Mouse (Mus musculus): ENCODE results near the gene Zfp961.
"Not testable (repeated sequence)": the region's sequence is repeated elsewhere in the genome, so short reads cannot be mapped to it uniquely, and the experiment has no call there.

Zfp961 gene

DNA sequence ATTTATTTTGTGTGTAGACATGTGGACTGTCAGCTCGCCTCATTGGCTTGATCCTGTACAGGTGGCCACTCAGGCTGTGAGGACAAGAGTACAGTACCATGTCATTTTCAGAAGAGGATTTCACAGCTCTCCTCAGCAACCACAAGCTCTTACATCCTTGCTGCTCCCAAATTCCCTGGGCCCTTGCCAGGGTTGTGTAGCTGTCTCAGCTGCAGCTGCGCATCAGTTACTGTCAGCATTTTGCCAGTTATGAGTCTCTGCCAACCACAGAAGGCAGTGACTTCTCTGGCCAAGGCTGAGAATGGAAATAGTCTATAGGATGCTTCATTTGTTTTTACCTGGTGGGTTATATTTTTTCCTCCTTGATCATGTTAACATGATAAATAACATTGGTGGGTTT, 67.3 kb downstream of the Zfp961 start:
- no peak for DNase-seq (ENCODE audit: low read depth)

DNA sequence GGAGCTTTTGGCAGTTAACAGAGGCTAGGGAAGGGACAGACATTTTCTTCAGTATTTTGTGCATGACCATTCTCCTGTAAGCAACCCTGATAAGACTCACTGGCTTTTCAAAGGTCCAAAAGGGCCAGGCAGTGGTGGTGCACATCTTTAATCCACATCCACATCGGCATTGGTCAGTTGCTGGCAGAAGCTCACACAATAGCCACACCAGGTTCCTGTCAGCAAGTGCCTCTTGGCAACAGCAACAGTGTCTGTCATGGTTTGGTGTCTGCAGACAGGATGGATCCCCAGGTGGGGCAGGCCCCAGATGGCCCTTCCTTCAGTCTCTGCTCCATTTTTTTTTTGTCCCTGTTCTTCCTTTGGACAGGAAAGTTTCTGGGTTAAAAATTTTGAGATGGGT, 68.2 kb downstream of the Zfp961 start:
- DNase-seq (ENCODE audit: low read depth): not testable (repeated sequence)

DNA sequence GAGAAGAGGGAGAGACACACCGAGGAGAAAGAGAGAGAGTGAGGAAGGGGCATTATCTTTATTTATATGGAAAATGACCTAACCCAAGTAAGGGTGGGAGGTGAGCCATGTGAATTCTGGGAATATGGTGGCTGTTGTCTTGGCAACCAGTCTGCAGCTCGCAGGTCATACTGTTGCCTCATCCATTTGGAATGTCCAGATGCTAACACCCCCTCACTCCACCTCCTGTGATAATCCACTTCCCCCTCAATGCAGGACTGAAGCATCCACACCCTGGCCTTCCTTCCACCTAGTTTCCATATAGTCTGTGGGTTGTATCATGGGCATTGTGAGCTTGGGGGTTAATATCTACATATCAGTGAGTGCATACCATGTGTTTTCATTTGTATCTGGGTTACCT, 69.0 kb downstream of the Zfp961 start:
- DNase-seq (ENCODE audit: low read depth): no peak

DNA sequence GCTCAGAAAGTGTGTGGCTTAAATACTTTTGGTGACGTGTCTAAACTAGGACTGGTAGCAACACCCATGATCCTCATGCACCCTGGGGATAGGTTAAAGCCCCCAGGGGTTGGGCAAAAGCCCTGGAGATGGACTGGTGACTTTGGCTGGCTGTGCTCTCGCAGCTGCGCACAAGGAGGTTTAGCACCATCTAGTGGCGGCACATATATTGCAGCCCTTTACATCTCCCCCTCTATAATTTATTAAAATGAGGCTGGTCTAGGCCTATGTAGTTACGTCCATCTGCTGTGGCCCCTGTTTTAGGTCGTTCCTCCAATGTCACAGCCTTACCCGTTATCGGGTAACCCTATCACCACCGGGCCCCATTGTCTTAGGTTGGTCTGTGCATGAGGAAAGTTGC, 74.0 kb downstream of the Zfp961 start:
- DNase-seq (ENCODE audit: low read depth): not testable (repeated sequence)

DNA sequence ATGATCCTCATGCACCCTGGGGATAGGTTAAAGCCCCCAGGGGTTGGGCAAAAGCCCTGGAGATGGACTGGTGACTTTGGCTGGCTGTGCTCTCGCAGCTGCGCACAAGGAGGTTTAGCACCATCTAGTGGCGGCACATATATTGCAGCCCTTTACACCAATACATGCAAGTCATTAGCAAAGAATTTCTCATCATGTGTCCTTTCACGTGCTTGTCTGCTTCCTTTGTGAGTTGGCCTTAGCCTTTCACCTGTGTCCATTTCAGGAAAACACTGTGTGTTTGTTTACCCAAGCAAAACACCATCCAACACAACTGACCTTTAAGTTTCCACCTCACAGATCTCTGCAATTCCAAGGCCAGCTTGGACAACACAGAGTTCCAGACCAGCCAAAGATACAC, 82.1 kb downstream of the Zfp961 start:
- DNase-seq (ENCODE audit: low read depth): not testable (repeated sequence)

DNA sequence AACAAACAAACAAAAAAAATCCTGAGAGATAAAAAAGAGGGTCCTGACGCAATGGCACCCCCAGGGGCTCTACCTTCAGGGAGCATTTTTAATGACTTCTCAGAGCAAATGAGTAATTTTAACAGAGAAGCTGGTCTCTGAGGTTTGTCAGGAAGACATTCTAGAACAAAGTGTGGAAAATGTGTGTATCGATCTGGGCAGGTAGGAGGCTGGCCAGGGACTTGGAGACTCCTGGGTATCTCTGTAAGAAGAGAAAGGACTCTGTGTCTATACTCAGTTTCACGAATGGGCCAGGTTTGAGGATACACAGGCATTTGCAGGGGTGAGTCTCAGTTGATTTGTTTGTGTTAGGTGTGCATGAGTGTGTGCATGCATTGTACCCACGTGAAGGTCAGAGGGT, 90.1 kb downstream of the Zfp961 start, which contains the start of gene Olfr372:
Gene Olfr372 (plus strand): TSS at position 301 of the 400 bp plus-strand sequence.
- not testable (repeated sequence) for DNase-seq (ENCODE audit: low read depth)

DNA sequence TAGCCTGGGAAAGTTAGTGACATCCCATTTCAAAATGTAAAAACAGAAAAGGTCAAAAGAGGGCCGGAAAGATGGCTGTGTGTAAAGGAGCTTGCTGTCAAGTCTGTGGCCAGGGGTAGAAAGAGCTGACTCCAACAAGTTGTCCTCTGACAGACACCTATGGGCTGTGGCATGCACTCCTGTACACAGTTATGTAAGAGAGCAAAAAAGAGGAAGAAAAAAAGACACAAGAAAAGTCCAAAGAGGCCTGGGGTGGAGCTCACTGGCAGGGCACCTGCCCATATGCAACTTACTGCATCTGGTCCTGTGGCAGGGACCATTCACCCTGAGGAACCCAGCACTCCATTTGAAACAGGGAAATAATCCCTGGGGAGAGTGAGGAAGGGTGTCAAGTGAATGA, 91.7 kb downstream of the Zfp961 start:
- no peak for DNase-seq (ENCODE audit: low read depth)

Data from c-Kit-positive CD71-positive TER-119-negative erythroid progenitor cells, embryonic 14.5 days (primary cell).